Mouse (Mus musculus): ENCODE data around the gene Cpt1c. TPM values are rescaled to one million over a fixed set of nuclear protein-coding genes. Genes with fewer than 3 reads are reported as not detected.

Cpt1c gene
- total RNA-seq, 2 experiments from 2014 or later, result 1.2 to 1.8 TPM

GRCm38 (mm10) chr7:44938680-44939079 is 36.0 kb downstream of the Cpt1c start:
- DNase-seq, result no peak
- intact Hi-C loops (cut with DNase I), result no loop called here

- peak; percentile 97 to 99 for DNase-seq
- intact Hi-C loops (cut with DNase I), result no loop called here
Measured at GRCm38 (mm10) chr7:44929204-44930151, 45.2 kb downstream of the Cpt1c start, which contains the start of gene Ap2a1. TSS of gene Ap2a1 (minus strand) at chr7:44929496.

GRCm38 (mm10) chr7:44928570-44928969 is 46.1 kb downstream of the Cpt1c start:
- intact Hi-C loops (cut with DNase I), result no loop called here

GRCm38 (mm10) chr7:44925468-44925867 is 49.2 kb downstream of the Cpt1c start:
- intact Hi-C loops (cut with DNase I), result no loop called here
- no peak for DNase-seq

More at GRCm38 (mm10) chr7:44928570-44928969, 46.1 kb downstream of the Cpt1c start:
- DNase-seq, result no peak

GRCm38 (mm10) chr7:44922530-44922929 is 52.1 kb downstream of the Cpt1c start:
- no peak for DNase-seq
- intact Hi-C loops (cut with DNase I), result no loop called here

- intact Hi-C loops (cut with DNase I), result no loop called here
- DNase-seq, result no peak
Measured at GRCm38 (mm10) chr7:44919127-44919526, 55.5 kb downstream of the Cpt1c start.

DNA sequence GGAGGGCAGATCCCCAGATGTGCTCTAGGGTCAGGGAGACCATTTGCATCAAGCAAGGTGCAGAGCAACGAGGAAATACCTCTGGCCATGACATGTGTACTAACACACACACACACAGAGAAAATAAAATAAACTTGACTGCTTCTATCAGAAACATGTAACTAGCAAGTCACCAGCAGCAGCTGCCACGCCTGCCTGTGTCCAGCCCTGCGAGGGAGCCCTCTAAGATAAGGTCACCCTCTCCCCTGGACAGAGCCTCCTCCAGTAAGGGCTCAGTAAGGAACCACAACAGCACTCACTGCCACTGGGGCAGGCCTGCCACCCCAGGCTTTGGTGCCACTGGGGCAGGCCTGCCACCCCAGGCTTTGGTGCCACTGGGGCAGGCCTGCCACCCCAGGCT is 56.4 kb downstream of the Cpt1c start:
- DNase-seq, result no peak
- intact Hi-C loops (cut with DNase I), result no loop called here

DNA sequence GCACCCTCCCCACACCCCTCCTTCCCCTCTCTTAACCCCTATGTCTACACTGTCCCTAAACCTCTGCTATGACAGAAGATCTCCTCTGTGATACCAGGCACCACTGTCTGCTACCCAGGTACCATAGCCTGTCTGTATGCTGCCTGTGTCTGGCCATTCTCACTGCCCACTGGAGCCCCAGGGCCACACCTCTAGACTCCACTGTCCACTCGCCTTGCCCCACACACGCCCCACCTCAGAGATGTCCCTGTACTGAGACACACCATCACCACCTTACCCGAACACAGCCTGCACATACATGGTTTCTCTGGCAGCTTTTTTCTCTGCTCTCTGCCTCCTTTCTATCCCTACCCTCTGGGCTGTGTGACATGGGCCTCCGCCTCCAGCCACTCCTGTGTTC is 57.8 kb downstream of the Cpt1c start:
- DNase-seq, result no peak
- intact Hi-C loops (cut with DNase I), result no loop called here

DNA sequence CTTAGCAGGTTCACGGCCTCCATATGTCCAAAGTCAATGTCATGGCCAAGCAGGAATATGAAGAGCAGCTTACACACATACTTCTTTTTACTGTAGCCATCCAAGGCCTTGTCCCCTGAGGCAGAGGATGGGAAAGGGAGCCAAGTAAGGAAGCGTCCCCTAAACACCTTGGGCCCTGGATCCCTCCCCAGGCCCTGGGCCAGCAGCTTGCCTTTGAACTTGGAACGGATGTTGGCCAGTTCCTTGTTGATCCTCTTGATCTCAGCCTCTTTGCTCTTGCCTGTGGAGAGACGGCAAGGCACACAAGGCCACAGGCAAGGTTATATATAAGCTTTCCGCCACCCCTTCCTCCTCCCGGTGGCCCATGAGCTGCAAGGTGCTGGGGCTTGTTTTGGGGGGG is 58.5 kb downstream of the Cpt1c start:
- intact Hi-C loops (cut with DNase I), result no loop called here
- DNase-seq, result no peak

- intact Hi-C loops (cut with DNase I), result no loop called here
- no peak for DNase-seq
Measured at GRCm38 (mm10) chr7:44915314-44915713, 59.3 kb downstream of the Cpt1c start.

- no peak for DNase-seq
- intact Hi-C loops (cut with DNase I), result no loop called here
Measured at GRCm38 (mm10) chr7:44914396-44914795, 60.3 kb downstream of the Cpt1c start.

Small RNA genes within 50 kb of the gene (microRNA-seq; reads per million reads assigned to microRNA genes)
- gene Mir7054, result 0 reads per million in 2 experiments

Other genes starting within 250 kb of the Cpt1c start
- 10 to 100 TPM; 16.1 to 18.6 TPM for gene Vrk3, start 226.4 kb downstream of the Cpt1c start, total RNA-seq (2021)
- not detected for gene Zfp473, start 223.8 kb downstream of the Cpt1c start, total RNA-seq (2021)
- gene Nup62, start 158.8 kb downstream of the Cpt1c start, total RNA-seq (2021), result 10 to 100 TPM; 19.6 to 20.0 TPM
- 1 to 10 TPM; 1.0 to 6.4 TPM for gene Il4i1, start 158.5 kb downstream of the Cpt1c start, total RNA-seq (2021)
- 10 to 100 TPM; 55.2 to 69.3 TPM for gene Atf5, start 158.2 kb downstream of the Cpt1c start, total RNA-seq (2021)
- gene Akt1s1, start 125.9 kb downstream of the Cpt1c start, total RNA-seq (2021), result 100 to 1,000 TPM; 111 to 122 TPM
- gene Tbc1d17, start 125.8 kb downstream of the Cpt1c start, total RNA-seq (2021), result 10 to 100 TPM; 42.4 to 53.4 TPM
- 10 to 100 TPM; 14.9 to 18.7 TPM for gene Pnkp, start 117.7 kb downstream of the Cpt1c start, total RNA-seq (2021)
- 100 to 1,000 TPM; 129 to 153 TPM for gene Ptov1, start 105.1 kb downstream of the Cpt1c start, total RNA-seq (2021)
- gene Med25, start 82.1 kb downstream of the Cpt1c start, total RNA-seq (2021), result 10 to 100 TPM; 54.0 to 57.5 TPM
- gene Fuz, start 78.8 kb downstream of the Cpt1c start, total RNA-seq (2021), result 10 to 100 TPM; 17.3 to 18.1 TPM
- 10 to 100 TPM; 55.0 to 56.3 TPM for gene Ap2a1, start 45.4 kb downstream of the Cpt1c start, total RNA-seq (2021)
- not detected for gene Tsks, start 31.6 kb downstream of the Cpt1c start, total RNA-seq (2021)
- gene Prmt1, start 11.7 kb upstream of the Cpt1c start, total RNA-seq (2021), result 100 to 1,000 TPM; 105 to 123 TPM
- gene Irf3, start 22.8 kb upstream of the Cpt1c start, total RNA-seq (2021), result 10 to 100 TPM; 18.3 to 20.3 TPM
- gene Bcl2l12, start 23.9 kb upstream of the Cpt1c start, total RNA-seq (2021), result 1 to 10 TPM; 8.0 to 8.9 TPM
- 10 to 100 TPM; 36.9 to 40.2 TPM for gene Scaf1, start 41.5 kb upstream of the Cpt1c start, total RNA-seq (2021)
- gene Rras, start 43.1 kb upstream of the Cpt1c start, total RNA-seq (2021), result 10 to 100 TPM; 20.6 to 21.8 TPM
- gene Prr12, start 78.0 kb upstream of the Cpt1c start, total RNA-seq (2021), result 10 to 100 TPM; 11.3 to 14.1 TPM
- gene Nosip, start 87.6 kb upstream of the Cpt1c start, total RNA-seq (2021), result 10 to 100 TPM; 29.0 to 30.8 TPM
- 1 to 10 TPM; 8.0 to 8.8 TPM for gene Prrg2, start 87.8 kb upstream of the Cpt1c start, total RNA-seq (2021)
- 10 to 100 TPM; 17.3 to 20.9 TPM for gene Rcn3, start 117.4 kb upstream of the Cpt1c start, total RNA-seq (2021)
- 10 to 100 TPM; 39.2 to 40.0 TPM for gene Fcgrt, start 129.0 kb upstream of the Cpt1c start, total RNA-seq (2021)
- 100 to 1,000 TPM; 388 to 460 TPM for gene Rps11, start 149.6 kb upstream of the Cpt1c start, total RNA-seq (2021)
- gene Rpl13a, start 153.9 kb upstream of the Cpt1c start, total RNA-seq (2021), result 100 to 1,000 TPM; 488 to 598 TPM
- not detected for gene Gm45713, start 161.4 kb upstream of the Cpt1c start, total RNA-seq (2021)
- 1 to 10 TPM; 2.8 to 4.0 TPM for gene Flt3l, start 161.6 kb upstream of the Cpt1c start, total RNA-seq (2021)
- gene Pih1d1, start 179.5 kb upstream of the Cpt1c start, total RNA-seq (2021), result 10 to 100 TPM; 28.6 to 36.2 TPM
- gene Aldh16a1, start 179.7 kb upstream of the Cpt1c start, total RNA-seq (2021), result 10 to 100 TPM; 10.6 to 14.3 TPM
- under 1 TPM; 0.76 to 0.79 TPM for gene Slc17a7, start 189.1 kb upstream of the Cpt1c start, total RNA-seq (2021)
- not detected for gene Gfy, start 204.7 kb upstream of the Cpt1c start, total RNA-seq (2021)
- not detected for gene Pth2, start 206.1 kb upstream of the Cpt1c start, total RNA-seq (2021)
- gene Ccdc155, start 230.0 kb upstream of the Cpt1c start, total RNA-seq (2021), result not detected
- not detected for gene Dkkl1, start 237.3 kb upstream of the Cpt1c start, total RNA-seq (2021)
- gene Tead2, start 240.9 kb upstream of the Cpt1c start, total RNA-seq (2021), result 1 to 10 TPM; 2.7 to 3.3 TPM